Mouse (Mus musculus): ENCODE data around the gene Hsd3b6.

DNA sequence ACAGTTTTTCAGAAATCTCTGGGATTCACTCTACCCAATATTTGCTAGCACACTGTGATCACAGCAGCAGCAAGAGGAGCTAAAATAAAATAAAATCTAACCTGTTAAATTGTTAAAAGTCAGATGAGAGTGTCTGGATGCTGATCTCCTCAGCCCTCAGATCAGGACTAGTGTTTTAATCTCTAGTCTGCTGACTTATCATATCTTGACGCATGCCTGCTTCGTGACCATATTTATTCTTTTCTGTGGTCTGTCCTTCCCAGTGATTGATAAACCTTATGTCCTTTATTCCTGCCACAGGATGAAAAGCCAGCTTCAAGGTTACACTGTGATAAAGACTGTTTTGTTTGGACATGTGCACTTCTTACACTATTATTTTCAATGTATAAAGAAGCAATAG, 43.8 kb upstream of the Hsd3b6 start:
- TF ChIP-seq CTCF (conservative IDR thresholded peaks at IDR 0.05; ENCODE audit: low read length) (no peak), NANOG (IDR thresholded peaks at IDR 0.05; ENCODE audit: borderline replicate concordance, low read length) (no peak), POU5F1 (IDR thresholded peaks at IDR 0.05; ENCODE audit: borderline replicate concordance, low read length) (no peak)
